Mouse (Mus musculus) kidney, embryonic 15.5 days (tissue): Measurements from ENCODE around the gene Bicdl1. TPM values are rescaled to one million over a fixed set of nuclear protein-coding genes. Genes with fewer than 3 reads are reported as not detected.

Source experiments
- ATAC-seq: fragments of 200-750 bp; cut with Nextera tagmentation; replicated peaks from 2 replicates; pipeline ENCODE4 v1.8.0; 2017; ENCODE audit warnings: moderate TSS enrichment; ENCODE audit not compliant: low FRiP score
- H3K27ac ChIP-seq: fragments of 300-500 bp; sonication (generic); 2 replicates; pipeline ENCODE4 v1.5.1; 2015; ENCODE audit warnings: mild to moderate bottlenecking, inconsistent platforms
- H3K27me3 ChIP-seq: fragments of 300-500 bp; sonication (generic); 2 replicates; pipeline ENCODE4 v1.6.1; 2015; ENCODE audit warnings: inconsistent platforms
- H3K36me3 ChIP-seq: fragments of 300-500 bp; sonication (generic); 2 replicates; pipeline ENCODE4 v1.6.1; 2015; ENCODE audit warnings: inconsistent platforms
- H3K4me1 ChIP-seq: fragments of 300-500 bp; sonication (generic); 2 replicates; pipeline ENCODE4 v1.6.1; 2015; ENCODE audit warnings: inconsistent platforms
- H3K4me2 ChIP-seq: fragments of 300-500 bp; sonication (generic); 2 replicates; pipeline ENCODE4 v1.6.1; 2015; ENCODE audit warnings: moderate library complexity, mild to moderate bottlenecking, inconsistent platforms
- H3K4me3 ChIP-seq: fragments of 300-500 bp; sonication (generic); replicated peaks from 2 replicates; pipeline ENCODE4 v1.5.1; 2015; ENCODE audit warnings: mild to moderate bottlenecking, inconsistent platforms
- H3K9ac ChIP-seq: fragments of 300-500 bp; sonication (generic); 2 replicates; pipeline ENCODE4 v1.6.1; 2015; ENCODE audit warnings: mild to moderate bottlenecking, inconsistent platforms
- H3K9me3 ChIP-seq: fragments of 300-500 bp; sonication (generic); replicated peaks from 2 replicates; pipeline ENCODE4 v1.6.1; 2016; ENCODE audit warnings: inconsistent platforms
- WGBS: fragments of 180-500 bp; shearing (Covaris S2); methylation state at CpG from one replicate; pipeline ENCODE4 v1.1.7; 2015; ENCODE audit warnings: mixed read lengths; 5-methylcytosine and 5-hydroxymethylcytosine counted together
- polyA plus RNA-seq: library from polyadenylated mRNA; unstranded; fragments of >200 nt; fragmentation: Nextera tagmentation; extraction: Ambion mirVana; gene quantifications from 2 replicates; pipeline ENCODE4 v1.2.1, GENCODE M21; 2015

The Bicdl1 gene
- polyA plus RNA-seq, 1 experiment from 2014 or later = 12.0 TPM

DNA sequence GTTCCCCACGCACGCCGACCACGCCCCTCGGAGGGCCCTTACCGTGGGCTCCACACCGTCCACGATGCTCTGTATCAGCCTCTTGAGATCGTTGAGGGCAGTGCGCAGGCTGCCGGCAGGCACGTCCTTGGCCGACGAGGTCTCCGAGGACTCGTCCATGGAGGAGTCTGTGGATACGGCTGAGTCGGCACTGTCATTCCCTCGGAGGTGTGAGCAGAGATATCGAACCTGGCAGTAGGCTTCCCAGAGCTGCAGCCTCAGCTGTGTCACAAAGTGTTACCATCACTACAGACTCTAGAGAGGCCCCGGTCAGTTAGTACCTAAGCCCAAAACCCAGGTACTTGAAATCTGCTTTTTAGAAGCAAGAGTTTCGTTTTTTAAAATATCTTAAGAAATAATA, 68.8 kb downstream of the Bicdl1 start:
- no peaks in the 10 kb centered on the region for H3K9me3 ChIP-seq
- WGBS = 76% methylated on average over 22 of the region's 22 CpGs
- H3K4me2 ChIP-seq = no peak overlapping the region
- H3K27me3 ChIP-seq = no peaks in the 10 kb centered on the region
- ATAC-seq = no peak
- H3K27ac ChIP-seq = no peak overlapping the region
- no peaks in the 10 kb centered on the region for H3K36me3 ChIP-seq
- H3K4me1 ChIP-seq = peaks cover 11% of the 10 kb centered on the region; the same call in 1 of the 2 replicates
- no peak overlapping the region for H3K4me3 ChIP-seq
- no peak overlapping the region for H3K9ac ChIP-seq

DNA sequence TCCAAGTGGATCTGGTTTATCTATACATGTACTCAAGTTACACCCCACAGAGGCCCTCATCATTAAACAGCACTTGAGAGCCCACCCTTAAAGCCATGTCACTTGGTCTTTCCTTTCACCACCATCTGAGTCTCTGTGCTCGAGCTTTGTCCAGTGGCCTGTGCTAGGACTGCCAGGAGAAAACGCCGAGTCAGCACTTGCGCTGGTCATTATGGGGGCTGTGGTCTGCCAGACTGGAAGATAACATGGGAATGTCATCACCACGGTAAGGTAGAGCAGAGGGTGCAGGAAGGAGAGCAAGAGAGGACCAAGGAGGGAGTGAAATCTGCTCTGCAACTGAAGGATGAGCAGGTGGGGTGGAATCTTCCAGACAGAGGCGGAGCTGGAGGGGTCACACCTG, 73.1 kb downstream of the Bicdl1 start:
- H3K9me3 ChIP-seq = no peaks in the 10 kb centered on the region
- H3K27me3 ChIP-seq = no peaks in the 10 kb centered on the region
- no peaks in the 10 kb centered on the region for H3K36me3 ChIP-seq
- no peak overlapping the region for H3K4me3 ChIP-seq
- no peak for ATAC-seq
- no peak overlapping the region for H3K4me2 ChIP-seq
- 73% methylated on average over 6 of the region's 6 CpGs for WGBS
- 0 out of 2 replicates have a peak, but pooled peaks cover 7% of the 10 kb centered on the region for H3K4me1 ChIP-seq
- H3K27ac ChIP-seq = no peak overlapping the region
- no peak overlapping the region for H3K9ac ChIP-seq

DNA sequence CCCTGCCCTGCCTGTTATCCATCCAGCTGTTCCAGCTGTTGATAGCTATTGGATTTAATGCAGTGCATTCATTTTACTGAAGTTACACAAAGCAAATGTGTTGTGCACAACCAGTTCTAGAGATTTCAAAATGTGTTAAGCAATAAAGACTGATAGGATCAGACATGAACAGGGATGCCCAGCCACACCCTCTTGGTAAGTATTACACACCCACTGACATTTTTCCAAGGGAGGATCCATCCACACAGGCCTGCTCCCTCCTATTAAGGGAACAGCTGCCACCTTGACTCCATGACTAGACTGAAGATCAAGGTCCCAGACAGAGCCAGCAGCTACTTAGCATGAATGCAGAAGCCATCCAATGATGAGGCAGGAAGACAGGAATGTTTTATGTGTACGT, 74.2 kb downstream of the Bicdl1 start:
- no peak for ATAC-seq
- H3K9me3 ChIP-seq = no peaks in the 10 kb centered on the region
- H3K4me2 ChIP-seq = no peak overlapping the region
- H3K4me1 ChIP-seq = peaks cover 14% of the 10 kb centered on the region
- H3K27ac ChIP-seq = no peak overlapping the region
- no peaks in the 10 kb centered on the region for H3K27me3 ChIP-seq
- H3K9ac ChIP-seq = no peak overlapping the region
- H3K36me3 ChIP-seq = no peaks in the 10 kb centered on the region
- WGBS = 76% methylated on average over 1 of the region's 1 CpGs
- no peak overlapping the region for H3K4me3 ChIP-seq

DNA sequence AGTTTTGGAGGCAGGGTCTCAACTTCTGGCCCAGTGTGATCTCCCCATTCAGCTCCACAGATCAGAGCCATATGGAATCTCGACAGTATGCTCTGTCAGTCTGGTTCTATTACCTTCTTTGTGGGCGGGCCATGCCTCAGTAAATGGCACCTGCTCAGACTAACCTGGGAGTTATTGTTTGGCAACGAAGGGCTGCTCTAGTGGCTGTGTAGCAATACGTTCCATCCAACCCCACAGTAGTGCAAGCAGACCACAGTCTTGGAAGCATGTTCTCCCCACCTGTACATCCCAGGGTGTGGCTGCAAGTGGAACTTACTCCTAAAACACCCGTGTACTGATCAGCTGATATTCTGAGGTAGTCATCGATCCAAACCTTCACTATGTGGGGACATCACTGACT, 74.7 kb downstream of the Bicdl1 start:
- Histone ChIP-seq H3K27ac (no peak overlapping the region), H3K4me1 (peaks cover 19% of the 10 kb centered on the region), H3K9ac (no peak overlapping the region), H3K4me3 (no peak overlapping the region), H3K4me2 (no peak overlapping the region), H3K9me3 (no peaks in the 10 kb centered on the region), H3K27me3 (no peaks in the 10 kb centered on the region), H3K36me3 (no peaks in the 10 kb centered on the region)
- WGBS = 74% methylated on average over 6 of the region's 6 CpGs
- no peak for ATAC-seq

DNA sequence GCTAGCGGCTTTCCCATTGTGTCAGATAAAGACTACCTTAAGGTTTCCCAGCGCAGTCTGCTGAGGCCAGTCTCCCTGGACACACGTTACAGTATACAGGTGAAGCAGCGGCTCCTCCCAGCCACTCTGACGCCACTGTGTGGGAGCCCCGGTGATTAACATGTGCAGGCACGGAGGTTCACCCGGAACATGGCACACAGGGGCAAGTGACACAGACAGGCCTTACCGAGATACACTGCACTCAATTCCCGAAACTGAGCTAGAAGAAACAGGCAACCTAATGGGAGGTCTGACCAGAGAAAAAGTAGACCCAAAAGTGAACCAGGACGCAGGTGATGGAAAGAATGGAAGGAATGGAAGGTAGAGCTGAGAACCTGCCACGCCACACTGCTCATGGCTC, 77.6 kb downstream of the Bicdl1 start:
- H3K4me2 ChIP-seq = no peak overlapping the region
- no peak overlapping the region for H3K27ac ChIP-seq
- H3K4me1 ChIP-seq = peaks cover 32% of the 10 kb centered on the region
- 79% methylated on average over 12 of the region's 12 CpGs for WGBS
- H3K4me3 ChIP-seq = no peak overlapping the region
- no peaks in the 10 kb centered on the region for H3K9me3 ChIP-seq
- no peaks in the 10 kb centered on the region for H3K36me3 ChIP-seq
- H3K9ac ChIP-seq = no peak overlapping the region
- ATAC-seq = no peak
- H3K27me3 ChIP-seq = no peaks in the 10 kb centered on the region

DNA sequence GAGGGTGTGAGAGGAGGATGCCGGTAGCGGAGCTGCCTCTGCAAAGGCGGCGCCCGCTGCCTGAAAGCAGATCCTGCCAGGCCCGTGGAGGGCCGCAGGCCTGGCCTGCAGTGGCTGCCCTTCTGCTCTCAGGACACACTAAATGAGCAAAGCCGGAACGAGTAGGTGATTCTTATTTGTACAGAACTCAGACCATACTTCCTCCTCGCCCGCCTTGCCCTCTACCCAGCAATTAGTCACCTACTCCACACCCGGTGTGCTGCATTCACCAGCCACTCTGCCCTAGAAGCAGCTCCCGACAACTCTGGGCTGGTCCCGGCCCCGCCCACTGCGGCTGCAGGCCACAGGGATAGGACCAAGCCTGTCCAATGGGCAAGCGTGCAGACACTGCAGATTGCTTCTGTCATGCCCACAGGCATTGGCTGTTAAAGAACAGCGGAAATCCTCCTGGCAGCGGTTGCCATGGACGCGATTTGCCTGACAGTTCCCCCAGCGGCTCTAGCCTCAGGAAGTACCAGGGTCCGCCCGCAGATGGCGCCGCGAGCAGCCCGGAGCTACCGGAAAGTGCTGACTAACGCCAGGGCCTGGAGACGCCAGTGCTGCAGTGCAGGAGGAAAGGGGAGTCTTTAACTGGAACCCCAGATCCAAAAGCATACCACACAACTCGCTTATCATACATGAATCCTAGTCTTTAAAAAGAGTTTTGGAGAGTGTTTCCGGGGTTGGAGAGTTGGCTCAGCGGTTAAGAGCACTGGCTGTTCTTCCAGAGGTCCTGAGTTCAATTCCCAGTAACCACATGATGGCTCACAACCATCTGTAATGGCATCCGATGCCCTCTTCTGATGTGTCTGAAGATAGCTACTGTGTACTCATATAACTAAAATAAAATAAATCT, 78.5 kb downstream of the Bicdl1 start:
- Histone ChIP-seq H3K27ac (peak overlapping the region; percentile 83), H3K9me3 (no peaks in the 10 kb centered on the region), H3K4me1 (peaks cover 34% of the 10 kb centered on the region), H3K27me3 (no peaks in the 10 kb centered on the region), H3K36me3 (no peaks in the 10 kb centered on the region), H3K4me2 (peak overlapping the region; percentile 75), H3K4me3 (peak overlapping the region; percentile 53), H3K9ac (peak overlapping the region; percentile 56)
- ATAC-seq = peak; percentile 99
- WGBS = 4% methylated on average over 35 of the region's 35 CpGs

DNA sequence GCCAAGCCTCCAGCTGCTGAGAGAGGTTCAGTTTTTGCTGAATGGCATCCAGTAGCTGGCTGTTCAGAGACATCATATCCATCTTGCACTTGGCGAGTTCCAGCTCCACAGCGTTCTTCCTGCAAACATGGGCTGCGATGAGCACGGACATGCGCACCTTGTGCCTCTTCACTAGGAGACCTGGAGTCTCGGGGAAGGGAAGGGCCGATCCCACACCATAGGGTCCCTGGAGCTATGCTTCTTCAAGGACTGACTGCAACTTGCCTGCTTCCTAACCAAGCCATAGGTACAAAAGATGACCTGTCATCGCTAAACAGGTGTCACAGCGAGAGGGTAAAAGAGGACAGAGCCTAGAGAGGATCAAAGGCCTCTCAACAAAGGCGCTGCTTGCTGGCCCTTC, 79.6 kb downstream of the Bicdl1 start:
- ATAC-seq = no peak
- Histone ChIP-seq H3K9ac (0 out of 2 replicates have a peak overlapping the region, but pooled peaks have one; percentile 56), H3K27ac (no peak overlapping the region), H3K27me3 (no peaks in the 10 kb centered on the region), H3K4me1 (peaks cover 32% of the 10 kb centered on the region), H3K36me3 (peaks cover 6% of the 10 kb centered on the region), H3K9me3 (no peaks in the 10 kb centered on the region), H3K4me3 (no peak overlapping the region), H3K4me2 (peak overlapping the region; percentile 75; the same call in 1 of the 2 replicates)
- WGBS = 91% methylated on average over 10 of the region's 10 CpGs

DNA sequence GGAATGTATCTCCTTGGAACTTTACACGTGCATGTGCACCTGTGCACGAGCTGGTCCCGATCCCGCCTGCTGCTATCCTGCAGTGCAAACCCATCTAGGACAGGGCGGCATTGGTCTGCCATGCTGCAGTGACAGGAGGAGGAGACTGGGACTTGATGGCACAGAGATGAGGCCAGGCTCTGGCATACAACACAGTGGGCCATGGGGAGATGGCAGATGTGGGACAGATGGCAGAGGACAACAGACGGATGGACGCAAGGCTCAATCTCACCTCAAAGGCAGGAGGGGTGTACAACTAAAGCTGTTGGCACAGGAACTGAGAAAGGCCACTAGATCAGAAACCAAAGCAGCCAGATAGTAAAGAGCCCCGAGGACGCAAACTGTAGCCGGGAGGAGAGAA, 80.5 kb downstream of the Bicdl1 start:
- Histone ChIP-seq H3K36me3 (peaks cover 16% of the 10 kb centered on the region), H3K4me1 (peaks cover 32% of the 10 kb centered on the region), H3K4me2 (no peak overlapping the region), H3K27me3 (no peaks in the 10 kb centered on the region), H3K9ac (no peak overlapping the region), H3K27ac (no peak overlapping the region), H3K9me3 (no peaks in the 10 kb centered on the region), H3K4me3 (no peak overlapping the region)
- no peak for ATAC-seq
- WGBS = 91% methylated on average over 10 of the region's 10 CpGs

DNA sequence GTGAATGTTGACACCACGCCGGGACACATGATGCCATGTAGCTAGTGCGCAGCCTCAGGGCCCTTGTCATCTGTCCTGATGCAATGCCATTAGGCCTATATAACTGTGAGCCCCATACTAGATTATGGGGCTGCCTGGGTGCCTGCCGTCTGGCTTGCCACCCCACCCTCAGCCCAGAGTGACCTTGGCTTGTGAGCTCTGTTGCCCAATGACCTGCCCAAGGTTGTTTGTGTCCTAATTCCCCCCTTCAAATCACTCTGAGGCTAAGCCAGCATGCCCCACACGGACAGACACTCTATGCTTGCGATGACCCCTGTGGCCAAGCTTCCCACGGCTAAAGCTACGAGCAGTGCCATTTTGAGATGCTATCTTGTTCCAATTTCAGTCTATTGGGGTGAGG, 81.7 kb downstream of the Bicdl1 start:
- Histone ChIP-seq H3K9me3 (no peaks in the 10 kb centered on the region), H3K4me1 (peaks cover 32% of the 10 kb centered on the region), H3K27me3 (no peaks in the 10 kb centered on the region), H3K4me2 (no peak overlapping the region), H3K27ac (peak overlapping the region; percentile 84; the same call in 1 of the 2 replicates), H3K9ac (no peak overlapping the region), H3K36me3 (peaks cover 28% of the 10 kb centered on the region), H3K4me3 (no peak overlapping the region)
- no peak for ATAC-seq
- WGBS = 81% methylated on average over 8 of the region's 8 CpGs

DNA sequence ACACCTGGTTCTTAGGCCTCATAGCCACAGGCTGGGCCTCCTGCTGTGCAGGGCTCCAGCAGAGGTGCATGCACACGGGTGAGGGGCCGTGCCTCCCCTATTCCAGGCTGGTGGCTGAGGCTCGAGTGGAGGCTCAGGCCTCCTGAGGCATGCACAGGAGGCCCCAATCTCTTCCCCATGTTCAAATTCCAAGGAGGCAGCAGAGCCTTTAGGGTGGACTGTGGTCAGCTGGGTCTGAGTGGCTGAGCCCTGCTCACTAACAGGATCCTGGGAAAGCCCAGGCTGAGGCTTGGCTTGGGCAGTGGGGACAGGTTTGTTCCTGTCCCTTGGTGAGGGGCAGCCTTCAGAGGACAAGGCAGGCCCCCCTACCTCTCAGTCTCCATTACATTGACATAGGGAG, 82.5 kb downstream of the Bicdl1 start:
- H3K27me3 ChIP-seq = no peaks in the 10 kb centered on the region
- no peak overlapping the region for H3K9ac ChIP-seq
- no peak overlapping the region for H3K4me2 ChIP-seq
- no peak; the same call in 1 of the 2 replicates for ATAC-seq
- peaks cover 36% of the 10 kb centered on the region for H3K36me3 ChIP-seq
- H3K4me1 ChIP-seq = peaks cover 32% of the 10 kb centered on the region
- no peaks in the 10 kb centered on the region for H3K9me3 ChIP-seq
- WGBS = 48% methylated on average over 3 of the region's 3 CpGs
- H3K4me3 ChIP-seq = no peak overlapping the region
- peak overlapping the region; percentile 84 for H3K27ac ChIP-seq

DNA sequence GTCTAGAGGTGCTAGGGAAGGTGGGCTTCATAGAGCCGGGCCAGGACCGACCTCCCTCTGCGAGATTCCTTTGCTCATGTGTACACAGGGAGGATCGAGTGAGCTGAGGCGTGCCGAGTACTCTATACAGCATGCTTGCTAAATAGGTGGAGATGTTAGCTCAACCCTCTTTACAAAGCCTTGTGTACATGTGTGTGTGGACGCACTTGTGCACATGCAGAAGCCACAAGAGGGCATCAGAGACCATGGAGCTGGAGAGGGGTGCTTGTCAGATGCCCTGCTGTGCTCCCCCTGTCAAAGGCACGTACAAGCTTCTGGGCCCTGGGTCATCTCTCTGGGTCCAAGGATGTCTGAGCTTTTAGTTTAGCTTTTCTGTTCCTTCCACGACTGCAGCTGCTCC, 87.2 kb downstream of the Bicdl1 start:
- Histone ChIP-seq H3K9me3 (no peaks in the 10 kb centered on the region), H3K36me3 (peaks cover 83% of the 10 kb centered on the region), H3K4me2 (no peak overlapping the region), H3K9ac (no peak overlapping the region), H3K4me3 (no peak overlapping the region), H3K4me1 (peaks cover 10% of the 10 kb centered on the region), H3K27me3 (no peaks in the 10 kb centered on the region), H3K27ac (no peak overlapping the region)
- no peak for ATAC-seq
- 89% methylated on average over 9 of the region's 9 CpGs for WGBS

DNA sequence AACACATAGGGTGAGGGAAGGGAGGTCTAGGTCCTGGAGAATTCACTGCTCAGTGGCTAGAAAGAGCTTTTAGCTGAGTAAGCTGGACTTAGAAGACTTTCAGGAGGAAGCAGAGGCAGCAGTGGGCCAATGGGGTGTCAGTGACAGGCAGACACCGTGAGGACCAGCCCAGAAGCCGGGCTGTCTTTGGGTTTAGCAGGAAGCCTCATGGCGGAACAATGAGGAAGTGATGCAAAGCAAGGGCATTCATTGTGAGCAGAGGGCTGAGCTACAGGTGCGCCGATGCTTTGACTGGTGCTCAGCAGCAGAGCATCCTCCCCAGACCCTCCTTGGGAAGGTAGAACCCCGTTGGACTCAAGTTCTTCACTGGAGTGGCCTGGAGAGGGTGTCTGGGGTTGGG, 95.9 kb downstream of the Bicdl1 start:
- Histone ChIP-seq H3K4me1 (peaks cover 46% of the 10 kb centered on the region), H3K27me3 (no peaks in the 10 kb centered on the region), H3K4me2 (no peak overlapping the region), H3K9me3 (no peaks in the 10 kb centered on the region), H3K27ac (no peak overlapping the region), H3K36me3 (peaks cover 35% of the 10 kb centered on the region), H3K9ac (no peak overlapping the region), H3K4me3 (no peak overlapping the region)
- no peak for ATAC-seq
- WGBS = 74% methylated on average over 6 of the region's 6 CpGs
